Mouse (Mus musculus) erythroid progenitor cell, adult 5-6 weeks (primary cell): ENCODE measurements around the gene Ccdc136. TPM values are rescaled to one million over a fixed set of nuclear protein-coding genes. Genes with fewer than 3 reads are reported as not detected.
A peak's percentile ranks its signal among the peaks of the same experiment; 100 is the strongest.

Experiments used
- ATAC-seq: replicated peaks from 2 replicates; pipeline ENCODE4 v1.8.0; 2016; ENCODE audit warnings: moderate number of reproducible peaks, mild to moderate bottlenecking, moderate TSS enrichment, inconsistent platforms; ENCODE audit not compliant: poor library complexity, low FRiP score, severe bottlenecking
- total RNA-seq, 2 experiments: library from RNA; stranded (forward) in 1 of 2; stranded (reverse) in 1 of 2; fragments of 150-400 nt in 1 of 2; fragments of 186-747, 209-891 nt in 1 of 2; gene quantifications; 2 replicates each; pipeline versions ENCODE4 v1.2.3 to v1.2.4; 2015 to 2017; ENCODE audit warnings: low replicate concordance in 2 of 2

Gene Ccdc136
- total RNA-seq, 2 experiments from 2014 or later: not detected

DNA sequence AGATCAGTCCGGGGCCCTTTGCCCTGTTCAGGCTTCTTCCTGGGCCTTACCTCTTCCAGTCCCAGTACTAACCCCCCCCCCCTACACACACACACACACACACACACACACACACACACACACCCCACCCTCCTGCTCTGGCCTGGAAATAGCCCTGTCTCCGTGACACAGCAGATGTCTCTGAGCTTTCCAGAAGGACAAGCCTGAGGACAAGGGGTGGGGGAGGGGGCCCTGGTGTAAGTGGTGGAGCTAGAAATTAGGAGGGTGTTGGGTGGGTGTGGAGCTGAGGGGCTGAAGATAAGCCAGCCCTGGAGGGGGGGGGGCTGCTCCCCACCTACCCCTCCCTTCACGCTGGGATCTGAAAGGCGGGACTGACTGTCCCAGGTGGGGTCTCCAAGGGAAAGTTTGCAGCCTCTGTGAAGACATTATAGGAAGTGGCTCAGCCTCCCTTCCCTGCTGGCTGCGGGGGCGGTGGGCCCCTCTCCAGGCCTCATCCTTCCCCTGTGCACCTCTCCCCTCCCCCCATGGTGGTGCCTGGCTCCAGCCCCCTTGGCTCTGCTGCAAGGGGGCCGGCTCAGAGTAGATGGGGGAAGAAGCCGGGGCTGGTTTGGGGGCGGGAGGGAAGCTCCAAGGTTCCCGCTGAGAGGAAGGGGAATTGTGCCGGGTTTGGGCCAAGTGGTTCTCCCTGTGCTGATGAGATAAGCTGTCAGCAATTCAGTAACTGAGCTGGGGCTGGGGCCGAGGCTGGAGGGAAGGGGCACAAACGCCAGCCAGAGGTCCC, 39.0 kb downstream of the Ccdc136 start:
- ATAC-seq: no peak

DNA sequence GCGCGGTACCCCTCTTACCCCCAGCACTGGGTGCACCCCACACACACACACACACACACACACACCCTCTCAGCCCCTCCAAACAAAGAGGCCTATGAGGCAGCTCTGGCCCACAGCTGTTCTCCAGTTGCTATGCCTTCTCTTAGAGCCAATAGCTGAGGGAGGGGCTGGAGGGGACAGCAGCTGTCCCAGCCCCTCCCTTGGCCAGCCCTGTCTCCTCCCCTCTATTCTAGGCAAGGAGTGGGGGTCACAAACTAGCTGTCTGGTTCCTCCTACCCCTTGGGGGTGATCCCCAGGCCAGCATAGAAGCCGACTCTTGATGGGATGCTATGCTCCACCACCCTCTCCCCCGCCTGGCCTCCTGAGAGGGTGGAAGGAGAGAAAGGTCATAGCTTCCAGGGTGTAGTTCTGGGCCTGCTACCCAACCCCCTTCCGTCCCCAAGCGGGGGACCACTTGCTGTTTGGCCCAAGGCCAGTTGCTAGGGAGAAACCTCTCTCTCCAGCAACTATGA, 39.9 kb downstream of the Ccdc136 start:
- no peak for ATAC-seq

GRCm38 (mm10) chr6:29436461-29436934, 40.4 kb downstream of the Ccdc136 start:
- ATAC-seq: no peak

GRCm38 (mm10) chr6:29439251-29439650, 43.1 kb downstream of the Ccdc136 start:
- no peak for ATAC-seq

DNA sequence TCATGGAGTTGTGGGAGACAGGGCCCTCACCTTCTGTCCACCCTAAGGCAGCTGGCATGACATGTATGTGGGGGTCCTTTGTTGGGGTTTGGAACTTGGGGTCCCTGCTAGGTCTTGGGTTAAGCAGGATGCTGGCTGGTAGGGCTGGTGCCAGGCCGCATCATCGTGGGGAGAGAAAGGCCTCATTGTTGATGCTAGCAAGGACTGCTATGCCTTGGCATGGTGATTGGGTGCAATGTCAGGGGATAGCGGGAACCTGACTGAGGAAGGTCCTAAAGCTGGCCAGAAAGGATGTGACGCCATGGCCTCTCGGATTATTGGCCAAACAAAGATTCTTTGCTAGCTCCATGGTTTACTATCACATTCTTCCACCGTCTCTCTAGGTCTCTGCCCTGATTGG, 43.7 kb downstream of the Ccdc136 start:
- ATAC-seq: no peak

DNA sequence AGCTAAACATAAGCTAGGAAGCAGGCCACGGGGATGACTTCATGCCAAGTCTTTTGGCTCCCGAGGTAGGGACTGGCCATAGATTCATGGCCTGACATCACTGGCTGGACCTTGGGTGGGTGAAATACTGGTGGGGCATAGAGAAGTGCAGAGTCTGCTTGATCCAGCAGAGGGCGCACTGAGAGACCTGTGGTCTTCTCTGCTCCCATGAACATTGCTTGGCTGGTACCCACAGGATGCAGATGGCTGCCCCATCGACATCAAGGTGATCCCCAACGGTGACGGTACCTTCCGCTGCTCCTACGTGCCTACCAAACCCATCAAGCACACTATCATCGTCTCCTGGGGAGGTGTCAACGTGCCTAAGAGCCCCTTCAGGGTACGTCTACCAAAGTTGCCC, 48.7 kb downstream of the Ccdc136 start:
- ATAC-seq: no peak

GRCm38 (mm10) chr6:29445354-29445753, 49.2 kb downstream of the Ccdc136 start:
- ATAC-seq: no peak

- ATAC-seq: no peak
These were observed 53.7 kb downstream of the Ccdc136 start for GRCm38 (mm10) chr6:29449858-29450257.

DNA sequence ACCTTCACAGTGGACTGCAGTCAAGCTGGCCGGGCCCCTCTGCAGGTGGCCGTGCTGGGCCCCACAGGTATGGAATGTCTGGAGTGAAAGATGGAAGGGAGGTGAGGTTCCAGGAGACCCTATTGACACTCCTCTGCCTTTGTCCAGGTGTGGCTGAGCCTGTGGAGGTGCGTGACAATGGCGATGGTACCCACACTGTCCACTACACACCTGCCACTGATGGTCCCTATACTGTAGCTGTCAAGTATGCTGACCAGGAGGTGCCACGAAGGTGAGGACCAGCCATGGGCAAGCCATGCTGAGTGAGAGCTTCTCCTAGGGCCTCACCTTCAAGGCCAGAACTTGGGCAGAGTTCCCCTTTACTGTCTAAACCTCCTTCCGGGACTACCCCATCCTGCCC, 54.6 kb downstream of the Ccdc136 start:
- ATAC-seq: no peak

DNA sequence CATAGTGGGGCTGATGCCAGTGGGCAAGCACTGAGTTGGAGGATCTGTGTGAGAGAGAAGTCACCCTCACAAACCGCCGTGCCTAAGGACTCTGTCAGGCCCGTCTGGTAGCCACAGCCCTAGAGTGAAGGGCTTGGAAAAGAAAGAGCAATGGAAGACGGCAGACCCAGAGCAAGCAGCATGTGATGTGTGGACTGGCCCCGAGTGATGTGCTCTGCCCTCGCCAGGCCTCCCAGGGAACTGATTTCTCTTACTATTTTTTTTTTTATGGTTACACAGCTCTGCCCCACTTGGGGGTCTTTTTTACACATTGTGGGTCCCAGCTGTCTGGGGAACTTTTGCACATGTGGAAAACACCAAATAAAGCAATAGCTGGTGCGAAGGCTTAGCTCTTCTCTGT, 65.4 kb downstream of the Ccdc136 start:
- ATAC-seq: no peak

DNA sequence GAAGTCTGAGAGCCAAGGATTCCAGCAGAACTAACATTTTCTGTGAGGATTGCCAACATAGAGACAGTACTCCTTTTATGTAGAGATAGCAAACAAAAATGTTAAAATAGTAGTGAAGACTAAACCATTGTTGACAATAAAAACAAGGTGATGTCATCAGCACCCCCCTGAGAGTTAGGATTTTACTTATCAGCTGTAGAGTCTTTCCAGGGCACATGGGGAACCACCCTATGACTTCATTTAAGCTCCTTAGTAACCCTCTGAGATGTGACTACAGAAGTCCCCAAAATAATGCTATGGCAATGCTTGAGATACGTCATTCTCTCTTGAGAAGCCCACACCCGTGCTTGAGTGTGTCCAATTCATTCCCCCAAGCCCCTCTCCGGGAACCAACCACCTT, 67.3 kb downstream of the Ccdc136 start:
- no peak for ATAC-seq

DNA sequence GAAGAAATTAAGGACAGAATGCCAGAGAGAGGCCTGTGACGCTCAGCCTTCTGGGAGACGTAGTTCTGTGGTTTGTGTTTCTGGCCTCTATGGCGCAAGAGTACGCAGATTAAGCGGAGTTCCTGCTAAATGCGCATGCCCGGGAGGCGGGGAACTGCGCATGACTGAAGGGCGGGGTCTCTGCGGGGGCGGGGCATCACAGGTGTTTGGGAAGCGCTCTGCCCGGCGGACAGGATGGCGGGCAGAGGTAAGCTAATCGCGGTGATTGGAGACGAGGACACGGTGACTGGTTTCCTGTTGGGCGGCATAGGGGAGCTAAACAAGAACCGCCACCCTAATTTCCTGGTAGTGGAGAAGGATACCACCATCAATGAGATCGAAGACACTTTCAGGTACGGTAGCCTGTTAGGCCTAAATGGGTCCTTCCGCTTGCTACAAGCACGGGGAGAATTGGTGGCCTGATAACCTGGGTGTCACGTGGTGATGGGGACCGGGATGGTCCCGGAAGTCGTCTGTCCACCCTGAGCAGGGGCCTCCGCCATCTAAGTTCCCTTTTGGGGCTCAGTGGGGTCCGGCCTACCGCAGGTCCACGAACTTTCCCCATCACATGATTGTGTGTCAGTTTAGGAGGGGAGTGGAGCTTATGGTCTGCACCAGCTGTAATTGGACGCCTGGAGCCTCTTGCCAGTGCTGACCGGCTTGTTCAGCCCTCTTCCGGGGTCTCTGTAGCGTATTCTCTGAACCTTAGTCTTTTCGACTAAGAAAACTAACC, 71.7 kb downstream of the Ccdc136 start, which contains the start of gene Atp6v1f:
TSS of gene Atp6v1f (plus strand) at position 136 of the 772 bp plus-strand sequence.
- ATAC-seq: peak; percentile 96

- ATAC-seq: no peak
These were observed 72.7 kb downstream of the Ccdc136 start for GRCm38 (mm10) chr6:29468851-29469250.

DNA sequence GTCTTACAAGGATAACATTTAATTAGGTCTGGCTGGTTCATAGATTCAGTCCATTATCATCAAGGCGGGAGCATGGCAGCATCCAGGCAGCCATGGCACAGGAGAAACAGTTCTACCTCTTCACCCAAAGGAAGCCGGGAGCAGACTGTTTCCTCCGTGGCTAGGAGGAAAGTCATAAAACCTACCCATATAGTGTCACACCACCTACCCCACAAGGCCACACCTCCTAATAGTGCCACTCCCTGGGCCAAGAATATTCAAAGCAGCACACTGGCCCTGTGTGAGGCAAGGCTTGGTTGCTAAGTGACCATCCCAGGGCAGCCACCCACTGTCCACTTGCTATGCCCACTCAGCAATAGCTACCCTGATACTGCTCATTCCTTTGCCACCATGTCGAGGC, 75.0 kb downstream of the Ccdc136 start, which contains the start of gene Atp6v1fnb:
TSS of gene Atp6v1fnb (plus strand) at position 301 of the 400 bp plus-strand sequence.
- no peak for ATAC-seq

DNA sequence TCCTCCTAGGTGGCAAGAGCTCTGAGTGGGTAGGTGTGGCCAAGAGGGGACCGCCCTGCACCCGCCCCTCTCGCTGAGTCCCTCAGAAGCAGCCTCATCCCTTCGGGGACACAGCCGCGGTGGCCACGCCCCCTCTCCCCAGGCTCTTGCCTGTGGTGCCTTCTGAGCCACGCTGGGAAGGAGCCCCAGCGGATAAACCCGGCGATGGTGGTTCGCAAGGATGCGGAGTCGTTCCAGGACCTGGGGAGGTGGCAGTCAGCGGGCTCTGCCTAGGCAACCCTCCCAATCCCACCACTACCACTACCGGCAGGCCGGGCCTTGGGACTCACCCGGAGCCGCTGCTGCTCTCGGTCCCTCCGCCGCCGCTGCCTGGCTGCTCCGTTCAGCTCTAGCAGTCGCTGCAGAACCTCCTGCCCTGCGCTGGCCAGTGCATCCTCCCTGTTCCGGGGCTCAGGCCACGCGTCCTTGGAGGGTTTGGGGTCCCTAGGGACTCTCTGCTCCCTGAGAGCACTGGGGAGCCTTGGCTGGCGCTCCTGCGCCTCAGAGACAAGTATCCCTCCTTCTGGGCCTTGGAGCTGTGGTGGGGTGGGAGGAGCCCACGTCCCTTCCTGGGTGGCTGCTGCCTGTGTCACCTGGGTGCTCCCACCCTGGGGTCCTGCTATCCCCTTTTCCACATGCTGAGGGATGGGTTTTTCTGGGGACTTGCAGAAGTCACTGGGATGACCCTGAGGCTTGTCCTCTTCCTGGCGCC, 78.0 kb downstream of the Ccdc136 start:
- ATAC-seq: peak; percentile 96

- ATAC-seq: no peak
These were observed 78.6 kb downstream of the Ccdc136 start for GRCm38 (mm10) chr6:29474736-29475135.
